Mouse (Mus musculus): Measurements from ENCODE around the gene Rab3il1. TPM values are rescaled to one million over a fixed set of nuclear protein-coding genes. Genes with fewer than 3 reads are reported as not detected.

Gene Rab3il1
- total and polyA plus RNA-seq, 3 experiments: 1.0 to 1.4 TPM; not detected in 1

- no peak for DNase-seq (ENCODE audit: low read depth, low spot score)
- no peaks in the 10 kb centered on the region for H3K9me3 ChIP-seq (replicated peaks; ENCODE audit: insufficient read depth, low read length)
- H3K27me3 ChIP-seq (ENCODE audit: control insufficient read depth in 1 of 2, insufficient read depth in 2 of 2, low read length in 2 of 2): no peaks in the 10 kb centered on the region
- TF ChIP-seq TCF12 (IDR thresholded peaks at IDR 0.05; ENCODE audit: low read depth, low read length) (no peak), ZMIZ1 (IDR thresholded peaks at IDR 0.05; ENCODE audit: low read depth, low read length) (no peak), E2F4 (IDR thresholded peaks at IDR 0.05; ENCODE audit: borderline replicate concordance, low read depth, low read length) (no peak), MXI1 (IDR thresholded peaks at IDR 0.05; ENCODE audit: low read depth, low read length) (no peak), CTCF (IDR thresholded peaks at IDR 0.05 in 2 of 3, conservative IDR thresholded peaks at IDR 0.05 in 1 of 3; ENCODE audit: control insufficient read depth in 1 of 3, insufficient read depth in 1 of 3, low read depth in 2 of 3, low read length in 3 of 3, poor library complexity in 1 of 3, severe bottlenecking in 1 of 3) (no peak), MAZ (IDR thresholded peaks at IDR 0.05; ENCODE audit: low read depth, low read length) (no peak), POLR2A (IDR thresholded peaks at IDR 0.05; ENCODE audit: control insufficient read depth in 1 of 2, insufficient read depth in 1 of 2, low read depth in 1 of 2, low read length in 2 of 2, poor library complexity in 1 of 2) (no peak)
- no peak overlapping the region for H3K27ac ChIP-seq (ENCODE audit: control insufficient read depth, low read depth, low read length)
- no peak overlapping the region for H3K9ac ChIP-seq (ENCODE audit: control insufficient read depth, low read depth, low read length, poor library complexity, severe bottlenecking)
- H3K79me2 ChIP-seq (ENCODE audit: control insufficient read depth, insufficient read depth, low read length, poor library complexity): no peaks in the 10 kb centered on the region
- peaks cover 0 to 14% of the 10 kb centered on the region in 2 experiments; a peak in 2 of 4 replicates for H3K36me3 ChIP-seq (ENCODE audit: control insufficient read depth in 1 of 2, insufficient read depth in 2 of 2, low read length in 2 of 2)
- H3K4me3 ChIP-seq (ENCODE audit: control insufficient read depth in 1 of 2, insufficient read depth in 1 of 2, low read depth in 2 of 2, low read length in 2 of 2): no peak overlapping the region
- no peaks in the 10 kb centered on the region for H3K4me1 ChIP-seq (ENCODE audit: control insufficient read depth in 1 of 2, insufficient read depth in 2 of 2, low read length in 2 of 2)
Measured at GRCm38 (mm10) chr19:10073145-10073544, 71.7 kb downstream of the Rab3il1 start.

DNA sequence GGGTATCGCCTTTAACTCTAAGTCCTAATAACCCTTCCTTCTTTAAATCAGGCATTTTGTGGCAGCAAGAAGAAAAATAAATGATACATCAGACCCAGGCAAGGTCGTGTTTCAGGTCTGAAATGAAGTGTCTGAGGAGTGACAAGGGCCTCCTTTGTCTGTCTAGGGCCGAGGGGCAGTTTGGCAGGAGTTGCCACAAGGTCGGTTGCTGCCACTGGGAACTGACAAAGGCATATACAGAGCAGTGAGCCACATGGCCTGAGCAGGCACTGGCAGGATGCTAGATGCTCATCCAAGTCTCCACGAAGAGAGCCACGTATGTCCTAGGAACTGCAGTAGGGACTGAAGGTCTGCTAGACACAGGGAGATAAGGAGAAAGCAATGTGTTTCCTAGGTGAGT, 76.9 kb downstream of the Rab3il1 start:
- Histone ChIP-seq H3K9me3 (replicated peaks; ENCODE audit: insufficient read depth, low read length) (no peaks in the 10 kb centered on the region), H3K4me1 (ENCODE audit: control insufficient read depth in 1 of 2, insufficient read depth in 2 of 2, low read length in 2 of 2) (no peaks in the 10 kb centered on the region), H3K9ac (ENCODE audit: control insufficient read depth, low read depth, low read length, poor library complexity, severe bottlenecking) (no peak overlapping the region), H3K36me3 (ENCODE audit: control insufficient read depth in 1 of 2, insufficient read depth in 2 of 2, low read length in 2 of 2) (peaks cover 0 to 26% of the 10 kb centered on the region in 2 experiments; a peak in 2 of 4 replicates), H3K79me2 (ENCODE audit: control insufficient read depth, insufficient read depth, low read length, poor library complexity) (no peaks in the 10 kb centered on the region), H3K27me3 (ENCODE audit: control insufficient read depth in 1 of 2, insufficient read depth in 2 of 2, low read length in 2 of 2) (no peaks in the 10 kb centered on the region), H3K27ac (ENCODE audit: control insufficient read depth, low read depth, low read length) (no peak overlapping the region), H3K4me3 (ENCODE audit: control insufficient read depth in 1 of 2, insufficient read depth in 1 of 2, low read depth in 2 of 2, low read length in 2 of 2) (no peak overlapping the region)
- no peak for DNase-seq (ENCODE audit: low read depth, low spot score)
- no peak for TF ChIP-seq MAX (IDR thresholded peaks at IDR 0.05; ENCODE audit: low read length)
- no peak for TF ChIP-seq NRF1 (IDR thresholded peaks at IDR 0.05; ENCODE audit: insufficient read depth, low read depth, low read length, poor library complexity, severe bottlenecking)
- no peak for TF ChIP-seq GABPA (IDR thresholded peaks at IDR 0.05; ENCODE audit: low read depth, low read length)
- TF ChIP-seq SMC3 (IDR thresholded peaks at IDR 0.05; ENCODE audit: low read depth, low read length): no peak
- no peak for TF ChIP-seq TAL1 (IDR thresholded peaks at IDR 0.05; ENCODE audit: low read length)
- no peak for TF ChIP-seq MEF2A (IDR thresholded peaks at IDR 0.05; ENCODE audit: extremely low read depth, insufficient replicate concordance, low read depth, low read length, poor library complexity, severe bottlenecking)
- no peak for TF ChIP-seq NELFE (IDR thresholded peaks at IDR 0.05; ENCODE audit: low read depth, low read length)
- TF ChIP-seq CHD2 (IDR thresholded peaks at IDR 0.05; ENCODE audit: low read length): no peak
- TF ChIP-seq ZC3H11A (IDR thresholded peaks at IDR 0.05; ENCODE audit: low read depth, low read length): no peak
- no peak for TF ChIP-seq KAT2A (conservative IDR thresholded peaks at IDR 0.05; ENCODE audit: low read depth, low read length)
- no peak for TF ChIP-seq USF1 (IDR thresholded peaks at IDR 0.05; ENCODE audit: low read depth, low read length)
- no peak for TF ChIP-seq MXI1 (IDR thresholded peaks at IDR 0.05; ENCODE audit: low read depth, low read length)
- TF ChIP-seq TCF12 (IDR thresholded peaks at IDR 0.05; ENCODE audit: low read depth, low read length): no peak
- no peak for TF ChIP-seq ZKSCAN1 (IDR thresholded peaks at IDR 0.05; ENCODE audit: low read depth, low read length)
- TF ChIP-seq GATA1 (IDR thresholded peaks at IDR 0.05; ENCODE audit: low read depth, low read length): no peak
- no peak for TF ChIP-seq TBP (IDR thresholded peaks at IDR 0.05; ENCODE audit: low read depth, low read length)
- no peak for TF ChIP-seq MYC (IDR thresholded peaks at IDR 0.05; ENCODE audit: low read depth, low read length)
- no peak for TF ChIP-seq MYB (IDR thresholded peaks at IDR 0.05; ENCODE audit: low read depth, low read length)
- no peak for TF ChIP-seq EP300 (IDR thresholded peaks at IDR 0.05; ENCODE audit: low read depth in 1 of 2, low read length in 2 of 2)

Measured in MEL (cell line).